Mouse (Mus musculus) ES-E14 (cell line): ENCODE results near the gene Klhdc4. TPM values are rescaled to one million over a fixed set of nuclear protein-coding genes. Genes with fewer than 3 reads are reported as not detected.

Source experiments
- DNase-seq: peaks from one replicate; pipeline ENCODE4 v3.0.0-alpha.2; 2013; ENCODE audit warnings: low read depth, low spot score
- H3K27ac ChIP-seq: 2 replicates; pipeline ENCODE4 v1.5.1; 2012; ENCODE audit warnings: low read depth, mild to moderate bottlenecking, low read length, moderate library complexity, mixed read lengths; ENCODE audit not compliant: poor library complexity, insufficient read depth, severe bottlenecking
- H3K36me3 ChIP-seq: 2 replicates; pipeline ENCODE4 v1.6.1; 2012; ENCODE audit warnings: mild to moderate bottlenecking, low read length, moderate library complexity, mixed read lengths; ENCODE audit not compliant: control insufficient read depth, poor library complexity, insufficient read depth, severe bottlenecking
- H3K4me1 ChIP-seq, 2 experiments: fragments of 150-350 bp in 1 of 2; sonication (generic) in 1 of 2; 2 replicates each; pipeline ENCODE4 v1.6.1; 2012; ENCODE audit warnings: low read length in 2 of 2, mild to moderate bottlenecking in 1 of 2, mixed read lengths in 1 of 2; ENCODE audit not compliant: control insufficient read depth in 2 of 2, insufficient read depth in 2 of 2, poor library complexity in 1 of 2
- H3K4me3 ChIP-seq, 2 experiments: fragments of 150-350 bp in 1 of 2; sonication (generic) in 1 of 2; 2 replicates each; pipeline ENCODE4 v1.5.1; 2012; ENCODE audit warnings: low read length in 2 of 2, low read depth in 1 of 2, mild to moderate bottlenecking in 1 of 2, mixed read lengths in 1 of 2; ENCODE audit not compliant: insufficient read depth in 1 of 2, poor library complexity in 1 of 2, severe bottlenecking in 1 of 2
- H3K9ac ChIP-seq: 2 replicates; pipeline ENCODE4 v1.6.1; 2012; ENCODE audit warnings: low read depth, mild to moderate bottlenecking, low read length, mixed read lengths; ENCODE audit not compliant: poor library complexity, insufficient read depth, severe bottlenecking
- H3K9me3 ChIP-seq: fragments of 150-350 bp; sonication (generic); 2 replicates; pipeline ENCODE4 v1.6.1; 2012; ENCODE audit warnings: low read depth, mild to moderate bottlenecking, low read length; ENCODE audit not compliant: control insufficient read depth, insufficient read depth
- CHD2 ChIP-seq: IDR thresholded peaks from 2 replicates; pipeline ENCODE4 v1.6.1; 2014; ENCODE audit warnings: mild to moderate bottlenecking, low read depth, low read length, inconsistent platforms
- HCFC1 ChIP-seq: IDR thresholded peaks from 2 replicates; pipeline ENCODE4 v1.6.1; 2012; ENCODE audit warnings: low read length, inconsistent platforms, borderline replicate concordance; ENCODE audit not compliant: insufficient read depth
- MAFK ChIP-seq: IDR thresholded peaks from 2 replicates; pipeline ENCODE4 v1.6.1; 2014; ENCODE audit warnings: mild to moderate bottlenecking, low read depth, low read length, inconsistent platforms; ENCODE audit not compliant: insufficient read depth
- ZC3H11A ChIP-seq: IDR thresholded peaks from 2 replicates; pipeline ENCODE4 v1.6.1; 2012; ENCODE audit warnings: low read depth, mild to moderate bottlenecking, inconsistent platforms, low read length, borderline replicate concordance
- ZNF384 ChIP-seq: IDR thresholded peaks from 2 replicates; pipeline ENCODE4 v1.6.1; 2012; ENCODE audit warnings: low read depth, low read length, inconsistent platforms
- in situ Hi-C, 2 experiments: fragments of 600-800 bp; cut with MboI; formaldehyde crosslinking; loops; one replicate each; pipeline ENCODE4 v1.15.1; 2025; ENCODE audit warnings: low sequenced_read_pairs in 2 of 2, inconsistent platforms in 1 of 2; ENCODE audit not compliant: unreplicated experiment in 2 of 2
- total RNA-seq: library from RNA; depleted of rRNA; stranded (reverse); fragments of 300-350 nt; gene quantifications from 2 replicates; pipeline ENCODE4 v1.2.3, GENCODE M21; 2012

Klhdc4 gene
- total RNA-seq, 1 experiment = 65.9 TPM

DNA sequence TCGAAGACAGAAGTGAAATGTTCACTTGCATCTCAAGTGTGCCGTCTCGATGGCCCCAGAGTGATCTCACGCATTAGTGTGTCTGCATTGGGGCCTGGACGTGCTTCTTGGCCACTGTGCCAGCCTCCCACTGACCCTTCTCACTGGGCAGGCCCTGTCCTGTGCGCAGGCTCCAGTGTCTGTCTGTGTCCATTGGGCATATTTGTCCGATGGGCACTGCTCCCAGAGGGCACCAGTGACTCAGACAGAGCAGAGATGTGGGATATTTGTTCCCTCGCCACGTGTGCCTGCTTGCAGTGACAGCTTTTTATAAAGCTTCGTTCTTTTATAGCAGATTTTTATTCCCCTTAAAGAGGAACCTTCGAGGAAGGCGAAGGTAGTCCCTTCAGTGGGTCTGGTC lies 55.5 kb downstream of the Klhdc4 start:
- Histone ChIP-seq H3K4me3 (no peak overlapping the region), H3K36me3 (no peaks in the 10 kb centered on the region), H3K4me1 (peaks cover 0 to 9% of the 10 kb centered on the region in 2 experiments; a peak in 1 of 4 replicates), H3K27ac (no peak overlapping the region), H3K9me3 (no peaks in the 10 kb centered on the region), H3K9ac (no peak overlapping the region)
- no peak for TF ChIP-seq CHD2
- TF ChIP-seq HCFC1 = no peak
- TF ChIP-seq ZNF384 = no peak
- TF ChIP-seq ZC3H11A = no peak
- no peak for TF ChIP-seq MAFK
- in situ Hi-C loops = no loop called here
- DNase-seq = no peak

DNA sequence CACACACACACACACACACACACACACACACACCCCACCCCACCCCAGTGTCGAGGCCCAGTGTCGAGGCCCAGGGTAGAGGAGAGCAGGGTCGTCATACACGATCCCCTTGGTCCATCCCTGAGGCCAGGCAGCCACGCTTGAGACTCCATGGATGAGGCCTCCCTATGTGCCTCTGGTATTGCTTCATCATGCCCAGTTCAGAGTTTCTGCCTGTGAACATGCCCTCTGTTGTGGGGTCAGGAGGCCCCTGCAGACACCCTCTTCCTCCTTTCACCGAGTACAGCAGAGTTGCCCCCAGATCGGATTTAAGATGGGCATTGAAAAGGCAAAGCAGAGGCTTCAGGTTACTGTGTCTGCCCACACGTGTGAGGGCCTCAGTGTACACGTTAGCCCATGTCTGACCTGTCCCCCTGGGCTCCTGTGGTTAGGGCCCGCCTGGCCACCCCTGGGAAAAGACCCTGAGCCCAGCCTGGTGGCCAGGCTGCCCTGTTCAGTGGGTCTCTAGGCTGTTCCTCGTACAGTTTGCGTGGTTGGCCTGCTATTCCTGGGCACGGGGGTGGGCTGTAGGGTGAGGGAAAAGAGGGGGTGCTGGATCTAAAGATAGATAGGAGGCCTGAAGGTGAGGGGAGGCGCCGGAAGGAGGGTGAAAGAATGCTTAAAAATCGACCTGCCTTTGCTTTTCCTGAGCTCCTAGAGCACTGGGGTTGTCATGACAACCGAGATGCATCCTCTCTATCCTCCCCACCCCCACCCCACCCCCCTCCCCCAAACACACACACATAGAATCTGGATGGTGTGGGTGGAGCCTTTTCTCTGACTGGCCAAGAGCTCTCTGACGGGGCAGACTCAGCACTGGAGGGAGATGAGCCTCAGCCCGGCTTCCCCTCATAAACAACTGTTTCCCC lies 58.3 kb downstream of the Klhdc4 start:
- no peak for DNase-seq
- Histone ChIP-seq H3K36me3 (no peaks in the 10 kb centered on the region), H3K4me1 (peaks cover 0 to 9% of the 10 kb centered on the region in 2 experiments; a peak in 1 of 4 replicates), H3K9me3 (no peaks in the 10 kb centered on the region), H3K4me3 (no peak overlapping the region), H3K9ac (no peak overlapping the region), H3K27ac (no peak overlapping the region)
- TF ChIP-seq MAFK = no peak
- no peak for TF ChIP-seq ZNF384
- no peak for TF ChIP-seq CHD2
- no peak for TF ChIP-seq HCFC1
- TF ChIP-seq ZC3H11A = no peak
- in situ Hi-C loops = no loop called here

DNA sequence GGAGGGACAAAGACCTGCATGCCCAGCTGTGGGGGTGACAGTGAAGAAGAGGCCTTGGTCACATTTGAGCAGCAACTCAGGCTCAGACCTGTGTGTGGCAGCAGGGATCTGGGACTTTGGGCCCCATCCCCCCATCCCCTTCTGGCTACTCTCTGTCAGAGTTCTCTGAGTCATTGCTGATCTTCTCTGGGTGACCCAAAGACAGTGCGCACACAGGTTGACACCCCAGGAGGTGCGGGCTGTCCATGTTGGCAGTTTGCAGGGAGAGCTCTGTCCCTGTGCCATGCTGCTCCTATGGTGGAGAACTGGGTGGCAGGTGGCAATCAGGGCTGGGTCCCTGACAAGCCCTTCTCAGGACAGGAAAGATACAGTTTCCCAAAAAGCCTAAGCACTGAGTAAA lies 59.7 kb downstream of the Klhdc4 start:
- no peak overlapping the region for H3K4me3 ChIP-seq
- H3K4me1 ChIP-seq = peaks cover 0 to 9% of the 10 kb centered on the region in 2 experiments; a peak in 1 of 4 replicates
- TF ChIP-seq HCFC1 (no peak), CHD2 (no peak), ZC3H11A (no peak), MAFK (no peak), ZNF384 (no peak)
- no peak overlapping the region for H3K27ac ChIP-seq
- in situ Hi-C loops = no loop called here
- no peaks in the 10 kb centered on the region for H3K9me3 ChIP-seq
- no peak for DNase-seq
- no peak overlapping the region for H3K9ac ChIP-seq
- H3K36me3 ChIP-seq = no peaks in the 10 kb centered on the region

DNA sequence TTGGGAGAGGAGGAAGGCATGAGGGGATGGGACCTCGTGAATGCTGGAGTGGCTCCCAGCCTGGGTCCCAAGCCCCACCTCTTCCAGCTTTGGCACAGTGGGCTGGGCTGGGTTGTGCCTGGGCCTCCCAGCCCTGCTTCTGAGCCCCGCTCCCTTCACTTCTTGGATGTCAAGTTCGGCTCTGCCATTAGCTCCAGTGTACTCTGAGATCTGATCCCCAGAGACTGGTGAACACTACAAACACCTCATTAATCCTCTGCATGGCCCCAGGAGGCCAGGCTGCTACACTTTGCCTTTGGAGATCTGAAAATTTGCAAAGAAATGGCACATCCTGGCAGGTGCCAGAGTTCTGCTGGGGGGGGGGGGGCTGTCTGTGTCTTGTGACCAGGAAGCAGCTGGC lies 60.3 kb downstream of the Klhdc4 start:
- Histone ChIP-seq H3K9ac (no peak overlapping the region), H3K9me3 (no peaks in the 10 kb centered on the region), H3K4me3 (no peak overlapping the region), H3K27ac (no peak overlapping the region), H3K4me1 (peaks cover 0 to 9% of the 10 kb centered on the region in 2 experiments; a peak in 1 of 4 replicates), H3K36me3 (no peaks in the 10 kb centered on the region)
- DNase-seq = no peak
- TF ChIP-seq CHD2 = no peak
- no peak for TF ChIP-seq ZNF384
- no peak for TF ChIP-seq MAFK
- TF ChIP-seq HCFC1 = no peak
- no peak for TF ChIP-seq ZC3H11A
- in situ Hi-C loops = no loop called here
